Mouse (Mus musculus) cerebellum, adult 11-12 months (tissue): ENCODE measurements around the gene Gm3404.
A peak's percentile ranks its signal among the peaks of the same experiment; 100 is the strongest.
"Not testable (repeated sequence)": the region's sequence is repeated elsewhere in the genome, so short reads cannot be mapped to it uniquely, and the experiment has no call there.

Experiments
- DNase-seq: peaks from one replicate; pipeline ENCODE4 v3.0.0; 2022

Gene Gm3404

GRCm38 (mm10) chr5:146525501-146525900 is at the start of gene Gm3404:
Gene Gm3404, plus strand, starts transcription at chr5:146525801.
- not testable (repeated sequence) for DNase-seq

GRCm38 (mm10) chr5:146479564-146479963 is 46.0 kb upstream of the Gm3404 start:
- DNase-seq: peak; percentile 42

GRCm38 (mm10) chr5:146481665-146482064 is 43.9 kb upstream of the Gm3404 start, which contains the start of gene Gm6408:
Gene Gm6408, plus strand, starts transcription at chr5:146481965.
- not testable (repeated sequence) for DNase-seq

GRCm38 (mm10) chr5:146488959-146489358 is 36.6 kb upstream of the Gm3404 start:
- DNase-seq: peak; percentile 14

- not testable (repeated sequence) for DNase-seq
These were observed 34.5 kb upstream of the Gm3404 start, which contains the start of gene Gm6370 for GRCm38 (mm10) chr5:146491063-146491462. Gene Gm6370, plus strand, starts transcription at chr5:146491363.

GRCm38 (mm10) chr5:146502099-146502498 is 23.5 kb upstream of the Gm3404 start, which contains the start of gene 4930449I24Rik:
Gene 4930449I24Rik, plus strand, starts transcription at chr5:146502399.
- DNase-seq: not testable (repeated sequence)

- DNase-seq: not testable (repeated sequence)
These were observed 11.8 kb upstream of the Gm3404 start, which contains the start of gene Gm3402 for GRCm38 (mm10) chr5:146513823-146514222. Gene Gm3402, plus strand, starts transcription at chr5:146514123.

- DNase-seq: not testable (repeated sequence)
These were observed 11.7 kb downstream of the Gm3404 start, which contains the start of gene Gm3409 for GRCm38 (mm10) chr5:146537347-146537746. Gene Gm3409, plus strand, starts transcription at chr5:146537647.

- not testable (repeated sequence) for DNase-seq
These were observed 30.2 kb downstream of the Gm3404 start, which contains the start of gene Gm3415 for GRCm38 (mm10) chr5:146555836-146556235. Gene Gm3415, plus strand, starts transcription at chr5:146556136.

- no peak for DNase-seq
These were observed 38.7 kb downstream of the Gm3404 start for GRCm38 (mm10) chr5:146564259-146564658.

GRCm38 (mm10) chr5:146567054-146567453 is 41.5 kb downstream of the Gm3404 start:
- no peak for DNase-seq

- not testable (repeated sequence) for DNase-seq
These were observed 44.6 kb downstream of the Gm3404 start for GRCm38 (mm10) chr5:146570179-146570578.

- not testable (repeated sequence) for DNase-seq
These were observed 46.5 kb downstream of the Gm3404 start for GRCm38 (mm10) chr5:146571830-146572734.

- not testable (repeated sequence) for DNase-seq
These were observed 47.1 kb downstream of the Gm3404 start for GRCm38 (mm10) chr5:146572735-146573042.

GRCm38 (mm10) chr5:146576668-146577067 is 51.1 kb downstream of the Gm3404 start:
- no peak for DNase-seq
